Mouse (Mus musculus) CH12.LX (cell line): ENCODE data around the gene Olfr726. TPM values are rescaled to one million over a fixed set of nuclear protein-coding genes. Genes with fewer than 3 reads are reported as not detected.

Experiments
- DNase-seq: peaks from one replicate; pipeline ENCODE4 v3.0.0-alpha.2; 2013; ENCODE audit errors: extremely low read depth
- H3K27ac ChIP-seq: 2 replicates; pipeline ENCODE4 v1.5.1; 2012; ENCODE audit warnings: low read depth, mild to moderate bottlenecking, control low read depth, moderate library complexity; ENCODE audit not compliant: insufficient read depth
- H3K27me3 ChIP-seq: replicated peaks from 2 replicates; pipeline ENCODE3; 2012; ENCODE audit warnings: inconsistent platforms
- H3K36me3 ChIP-seq, 2 experiments: replicated peaks in 1 of 2; 2 replicates each; pipeline versions ENCODE3 to v1.6.1; 2012; ENCODE audit warnings: inconsistent platforms in 1 of 2, low read length in 1 of 2, mild to moderate bottlenecking in 1 of 2, mixed read lengths in 1 of 2, moderate library complexity in 1 of 2; ENCODE audit not compliant: control insufficient read depth in 1 of 2, insufficient read depth in 1 of 2
- H3K4me1 ChIP-seq, 2 experiments: 2 replicates each; pipeline ENCODE4 v1.6.1; 2012; ENCODE audit warnings: inconsistent platforms in 1 of 2, moderate library complexity in 1 of 2; ENCODE audit not compliant: insufficient read depth in 2 of 2, control insufficient read depth in 1 of 2
- H3K4me2 ChIP-seq: 2 replicates; pipeline ENCODE4 v1.6.1; 2012; ENCODE audit warnings: low read depth, mild to moderate bottlenecking, control low read depth; ENCODE audit not compliant: poor library complexity, insufficient read depth, severe bottlenecking
- H3K4me3 ChIP-seq, 3 experiments: fragments of 150-350 bp in 1 of 3; sonication (generic) in 1 of 3; replicated peaks in 1 of 3; 2 replicates each; pipeline versions ENCODE3 to v1.5.1; 2011 to 2012; ENCODE audit warnings: low read depth in 2 of 3, low read length in 2 of 3, mild to moderate bottlenecking in 2 of 3, moderate library complexity in 2 of 3, control low read depth in 1 of 3, improper control_type of control experiment in 1 of 3, inconsistent platforms in 1 of 3, mixed read lengths in 1 of 3; ENCODE audit not compliant: poor library complexity in 1 of 3
- H3K79me2 ChIP-seq: replicated peaks from 2 replicates; pipeline ENCODE4 v1.6.1; 2012; ENCODE audit warnings: mild to moderate bottlenecking, moderate library complexity; ENCODE audit not compliant: control insufficient read depth, poor library complexity, insufficient read depth, severe bottlenecking; ENCODE audit errors: extremely low read depth
- H3K9ac ChIP-seq: 2 replicates; pipeline ENCODE4 v1.6.1; 2012; ENCODE audit warnings: low read depth, mild to moderate bottlenecking, control low read depth, moderate library complexity; ENCODE audit not compliant: insufficient read depth
- H3K9me3 ChIP-seq: replicated peaks from 2 replicates; pipeline ENCODE3; 2012; ENCODE audit warnings: low read length, inconsistent platforms, mixed read lengths
- CHD1 ChIP-seq: IDR thresholded peaks from 2 replicates; pipeline ENCODE4 v1.6.1; 2012; ENCODE audit warnings: low read depth, low read length, improper control_type of control experiment, inconsistent platforms
- E2F4 ChIP-seq: IDR thresholded peaks from 2 replicates; pipeline ENCODE4 v1.6.1; 2011; ENCODE audit warnings: low read depth, low read length, improper control_type of control experiment; ENCODE audit not compliant: insufficient replicate concordance
- MAX ChIP-seq: IDR thresholded peaks from 2 replicates; pipeline ENCODE4 v1.6.1; 2011; ENCODE audit warnings: low read length, improper control_type of control experiment
- MEF2A ChIP-seq: IDR thresholded peaks from 2 replicates; pipeline ENCODE4 v1.6.1; 2014; ENCODE audit warnings: low read depth, mild to moderate bottlenecking, inconsistent platforms, low read length, improper control_type of control experiment, borderline replicate concordance
- MXI1 ChIP-seq: IDR thresholded peaks from 2 replicates; pipeline ENCODE4 v1.6.1; 2011; ENCODE audit warnings: mild to moderate bottlenecking, low read depth, low read length, improper control_type of control experiment
- NELFE ChIP-seq: IDR thresholded peaks from 2 replicates; pipeline ENCODE4 v1.6.1; 2011; ENCODE audit warnings: low read depth, low read length, improper control_type of control experiment
- NRF1 ChIP-seq: IDR thresholded peaks from 2 replicates; pipeline ENCODE4 v1.6.1; 2014; ENCODE audit warnings: low read depth, mild to moderate bottlenecking, inconsistent platforms, low read length, improper control_type of control experiment, moderate library complexity
- PAX5 ChIP-seq: IDR thresholded peaks from 2 replicates; pipeline ENCODE4 v1.6.1; 2012; ENCODE audit warnings: low read length, inconsistent platforms, mixed read lengths
- POLR2A ChIP-seq: IDR thresholded peaks from 2 replicates; pipeline ENCODE4 v1.6.1; 2011; ENCODE audit warnings: low read depth, mild to moderate bottlenecking, improper control_type of control experiment, low read length
- RAD21 ChIP-seq: IDR thresholded peaks from 2 replicates; pipeline ENCODE4 v1.6.1; 2011; ENCODE audit warnings: low read depth, mild to moderate bottlenecking, low read length, improper control_type of control experiment, moderate library complexity
- RCOR1 ChIP-seq: conservative IDR thresholded peaks from 2 replicates; pipeline ENCODE4 v1.6.1; 2012; ENCODE audit warnings: low read depth, mild to moderate bottlenecking, inconsistent platforms, low read length, improper control_type of control experiment
- TBP ChIP-seq: conservative IDR thresholded peaks from 2 replicates; pipeline ENCODE4 v1.6.1; 2011; ENCODE audit warnings: low read depth, low read length, improper control_type of control experiment
- USF1 ChIP-seq: IDR thresholded peaks from 2 replicates; pipeline ENCODE4 v1.6.1; 2014; ENCODE audit warnings: low read depth, mild to moderate bottlenecking, inconsistent platforms, low read length, improper control_type of control experiment
- ZKSCAN1 ChIP-seq: IDR thresholded peaks from 2 replicates; pipeline ENCODE4 v1.6.1; 2012; ENCODE audit warnings: low read depth, inconsistent platforms, low read length, improper control_type of control experiment, borderline replicate concordance
- dilution Hi-C: fragments of 300-500 bp; cut with MboI; formaldehyde crosslinking; loops from 2 replicates; pipeline ENCODE4 v1.14.3; 2020; ENCODE audit warnings: low sequenced_read_pairs; ENCODE audit not compliant: extremely low pct_unique_long_range_greater_than_20kb, extremely low pct_ligation_motif_present
- in situ Hi-C: fragments of 300-500 bp; cut with MboI; formaldehyde crosslinking; loops from 3 replicates; pipeline ENCODE4 v1.14.3; 2019; ENCODE audit warnings: low sequenced_read_pairs, low pct_ligation_motif_present, low pct_unique_long_range_greater_than_20kb, mixed read lengths
- polyA plus RNA-seq: library from polyadenylated mRNA; unstranded; fragments of >175 nt; gene quantifications from 2 replicates; pipeline ENCODE4 v1.2.1, GENCODE M21; 2012; ENCODE audit warnings: low read depth; ENCODE audit not compliant: insufficient read length
- total RNA-seq, 2 experiments: library from RNA; depleted of rRNA; stranded (reverse); fragments of 300-350 nt in 1 of 2; fragments of >200 nt in 1 of 2; gene quantifications; 2 replicates each; pipeline ENCODE4 v1.2.3; 2012 to 2014

Olfr726 gene
- total and polyA plus RNA-seq, 3 experiments, result not detected

DNA sequence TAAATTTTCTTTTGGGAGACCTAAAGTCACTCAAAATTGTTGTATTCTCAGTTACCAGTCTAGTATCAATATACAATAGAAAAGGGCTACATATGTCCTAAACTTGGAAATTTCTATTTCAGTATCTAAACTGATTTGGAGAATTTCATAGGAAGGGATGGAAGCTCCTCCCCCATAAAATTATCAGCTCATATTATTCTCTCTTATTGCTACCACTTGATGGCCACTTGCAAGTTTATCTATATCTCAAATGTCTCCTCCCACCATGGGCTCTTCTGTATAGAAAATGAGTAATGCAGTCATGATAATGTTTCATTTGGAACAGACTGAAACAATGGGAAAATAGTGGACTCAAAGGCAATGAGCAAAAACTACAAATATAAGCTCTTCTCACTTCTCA is 50.5 kb downstream of the Olfr726 start, which contains the start of gene Olfr725:
Gene Olfr725 (minus strand): TSS at position 101 of the 400 bp plus-strand sequence.
- H3K79me2 ChIP-seq, result no peaks in the 10 kb centered on the region
- no peak within 1 kb of the TSS for H3K27ac ChIP-seq
- H3K4me2 ChIP-seq, result no peak within 1 kb of the TSS
- H3K4me1 ChIP-seq, result no peaks in the 10 kb centered on the region
- dilution Hi-C loops (no loop called here), in situ Hi-C loops (no loop called here)
- DNase-seq, result no peak
- H3K4me3 ChIP-seq, result no peak within 1 kb of the TSS
- no peak within 1 kb of the TSS for H3K9ac ChIP-seq
- no peaks in the 10 kb centered on the region for H3K36me3 ChIP-seq
- TF ChIP-seq MAX, result no peak
- no peak for TF ChIP-seq RAD21
- TF ChIP-seq PAX5, result no peak
- TF ChIP-seq RCOR1, result no peak
- TF ChIP-seq USF1, result no peak
- no peak for TF ChIP-seq TBP
- TF ChIP-seq ZKSCAN1, result no peak
- TF ChIP-seq POLR2A, result no peak
- TF ChIP-seq MXI1, result no peak
- no peak for TF ChIP-seq NELFE
- no peak for TF ChIP-seq NRF1
- TF ChIP-seq E2F4, result no peak
- TF ChIP-seq MEF2A, result no peak
- TF ChIP-seq CHD1, result no peak
- H3K9me3 ChIP-seq, result no peaks in the 10 kb centered on the region
- no peaks in the 10 kb centered on the region for H3K27me3 ChIP-seq

Other genes starting within 250 kb of the Olfr726 start
- gene Olfr722, start 189.0 kb downstream of the Olfr726 start, total RNA-seq (2012; rRNA removed), result not detected in 2 replicates
- gene Olfr722, start 189.0 kb downstream of the Olfr726 start, total RNA-seq (2014; rRNA removed), result not detected in 2 replicates
- gene Olfr722, start 189.0 kb downstream of the Olfr726 start, polyA plus RNA-seq, result not detected in 2 replicates
- not detected in 2 replicates for gene Olfr723, start 159.2 kb downstream of the Olfr726 start, total RNA-seq (2012; rRNA removed)
- gene Olfr723, start 159.2 kb downstream of the Olfr726 start, total RNA-seq (2014; rRNA removed), result not detected in 2 replicates
- gene Olfr723, start 159.2 kb downstream of the Olfr726 start, polyA plus RNA-seq, result not detected in 2 replicates
- not detected in 2 replicates for gene Olfr724, start 127.7 kb downstream of the Olfr726 start, total RNA-seq (2012; rRNA removed)
- not detected in 2 replicates for gene Olfr724, start 127.7 kb downstream of the Olfr726 start, total RNA-seq (2014; rRNA removed)
- gene Olfr724, start 127.7 kb downstream of the Olfr726 start, polyA plus RNA-seq, result not detected in 2 replicates
- not detected in 2 replicates for gene Olfr725, start 50.6 kb downstream of the Olfr726 start, total RNA-seq (2012; rRNA removed)
- not detected in 2 replicates for gene Olfr725, start 50.6 kb downstream of the Olfr726 start, total RNA-seq (2014; rRNA removed)
- not detected in 2 replicates for gene Olfr725, start 50.6 kb downstream of the Olfr726 start, polyA plus RNA-seq
- gene Olfr727, start 32.2 kb upstream of the Olfr726 start, total RNA-seq (2012; rRNA removed), result not detected in 2 replicates
- not detected in 2 replicates for gene Olfr727, start 32.2 kb upstream of the Olfr726 start, total RNA-seq (2014; rRNA removed)
- not detected in 2 replicates for gene Olfr727, start 32.2 kb upstream of the Olfr726 start, polyA plus RNA-seq
- not detected in 2 replicates for gene Olfr728, start 51.7 kb upstream of the Olfr726 start, total RNA-seq (2012; rRNA removed)
- gene Olfr728, start 51.7 kb upstream of the Olfr726 start, total RNA-seq (2014; rRNA removed), result not detected in 2 replicates
- not detected in 2 replicates for gene Olfr728, start 51.7 kb upstream of the Olfr726 start, polyA plus RNA-seq
- not detected in 2 replicates for gene Olfr729, start 62.0 kb upstream of the Olfr726 start, total RNA-seq (2012; rRNA removed)
- gene Olfr729, start 62.0 kb upstream of the Olfr726 start, total RNA-seq (2014; rRNA removed), result not detected in 2 replicates
- gene Olfr729, start 62.0 kb upstream of the Olfr726 start, polyA plus RNA-seq, result 0.09 TPM in 1 of 2 replicates, not detected in the other
- gene Olfr730, start 97.2 kb upstream of the Olfr726 start, total RNA-seq (2012; rRNA removed), result not detected in 2 replicates
- not detected in 2 replicates for gene Olfr730, start 97.2 kb upstream of the Olfr726 start, total RNA-seq (2014; rRNA removed)
- not detected in 2 replicates for gene Olfr730, start 97.2 kb upstream of the Olfr726 start, polyA plus RNA-seq
- not detected in 2 replicates for gene Olfr731, start 150.9 kb upstream of the Olfr726 start, total RNA-seq (2012; rRNA removed)
- gene Olfr731, start 150.9 kb upstream of the Olfr726 start, total RNA-seq (2014; rRNA removed), result not detected in 2 replicates
- not detected in 2 replicates for gene Olfr731, start 150.9 kb upstream of the Olfr726 start, polyA plus RNA-seq
- not detected in 2 replicates for gene Olfr732, start 193.3 kb upstream of the Olfr726 start, total RNA-seq (2012; rRNA removed)
- not detected in 2 replicates for gene Olfr732, start 193.3 kb upstream of the Olfr726 start, total RNA-seq (2014; rRNA removed)
- not detected in 2 replicates for gene Olfr732, start 193.3 kb upstream of the Olfr726 start, polyA plus RNA-seq
- gene Olfr733, start 210.6 kb upstream of the Olfr726 start, total RNA-seq (2012; rRNA removed), result not detected in 2 replicates
- gene Olfr733, start 210.6 kb upstream of the Olfr726 start, total RNA-seq (2014; rRNA removed), result not detected in 2 replicates
- not detected in 2 replicates for gene Olfr733, start 210.6 kb upstream of the Olfr726 start, polyA plus RNA-seq
- not detected in 2 replicates for gene Olfr734, start 235.8 kb upstream of the Olfr726 start, total RNA-seq (2012; rRNA removed)
- not detected in 2 replicates for gene Olfr734, start 235.8 kb upstream of the Olfr726 start, total RNA-seq (2014; rRNA removed)
- gene Olfr734, start 235.8 kb upstream of the Olfr726 start, polyA plus RNA-seq, result not detected in 2 replicates